Mouse (Mus musculus) midbrain, embryonic 12.5 days (tissue): Measurements from ENCODE around the gene Thsd4. TPM values are rescaled to one million over a fixed set of nuclear protein-coding genes. Genes with fewer than 3 reads are reported as not detected.

Source experiments
- ATAC-seq: fragments of 200-750 bp; cut with Nextera tagmentation; 2 replicates; pipeline ENCODE4 v1.8.0; 2017; ENCODE audit warnings: low read depth, moderate TSS enrichment, moderate library complexity; ENCODE audit not compliant: low FRiP score
- H3K27ac ChIP-seq: fragments of 300-500 bp; sonication (generic); replicated peaks from 2 replicates; pipeline ENCODE4 v1.5.1; 2016; ENCODE audit warnings: mild to moderate bottlenecking
- H3K27me3 ChIP-seq: fragments of 300-500 bp; sonication (generic); 2 replicates; pipeline ENCODE4 v1.6.1; 2016; ENCODE audit warnings: mild to moderate bottlenecking
- H3K36me3 ChIP-seq: fragments of 300-500 bp; sonication (generic); 2 replicates; pipeline ENCODE4 v1.6.1; 2016
- H3K4me1 ChIP-seq: fragments of 300-500 bp; sonication (generic); 2 replicates; pipeline ENCODE4 v1.6.1; 2016
- H3K4me2 ChIP-seq: fragments of 300-500 bp; sonication (generic); replicated peaks from 2 replicates; pipeline ENCODE4 v1.6.1; 2016; ENCODE audit warnings: mild to moderate bottlenecking, moderate library complexity
- H3K4me3 ChIP-seq: fragments of 300-500 bp; sonication (generic); 2 replicates; pipeline ENCODE4 v1.5.1; 2016; ENCODE audit warnings: mild to moderate bottlenecking
- H3K9ac ChIP-seq: fragments of 300-500 bp; sonication (generic); replicated peaks from 2 replicates; pipeline ENCODE4 v1.6.1; 2016; ENCODE audit warnings: mild to moderate bottlenecking, moderate library complexity
- H3K9me3 ChIP-seq: fragments of 300-500 bp; sonication (generic); 2 replicates; pipeline ENCODE4 v1.6.1; 2016; ENCODE audit warnings: mild to moderate bottlenecking
- WGBS: fragments of 180-500 bp; shearing (Covaris S2); methylation state at CpG from one replicate; pipeline ENCODE4 v1.1.7; 2016; 5-methylcytosine and 5-hydroxymethylcytosine counted together
- polyA plus RNA-seq: library from polyadenylated mRNA; unstranded; fragments of >200 nt; fragmentation: Nextera tagmentation; extraction: Ambion mirVana; gene quantifications from 2 replicates; pipeline ENCODE4 v1.2.1, GENCODE M21; 2016

Thsd4 gene
- polyA plus RNA-seq, 1 experiment from 2014 or later, result 12.8 TPM

DNA sequence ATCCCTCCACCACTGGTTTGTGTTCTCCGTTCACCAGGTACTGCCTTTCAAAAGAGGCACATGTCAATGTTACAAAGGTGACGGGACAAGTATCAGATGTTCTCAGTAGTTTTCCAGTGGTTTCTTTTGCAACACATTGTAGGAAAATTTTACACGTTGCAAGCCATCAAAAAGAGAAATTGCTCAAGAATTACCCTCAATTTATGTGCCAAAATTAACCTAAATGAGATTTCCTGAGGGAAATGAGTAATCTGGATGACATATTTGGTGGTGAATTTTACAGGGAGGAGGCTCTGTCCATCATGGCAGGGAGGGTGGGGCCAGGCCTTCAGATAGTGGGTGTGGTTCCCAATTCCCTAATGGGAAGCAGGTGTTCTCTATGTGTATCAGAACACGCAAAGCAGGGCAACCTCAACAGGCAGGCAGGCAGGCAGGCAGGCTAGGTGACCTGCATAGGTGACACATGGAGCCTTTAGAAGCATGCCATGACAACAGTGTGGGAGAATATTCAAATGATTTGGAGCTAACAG lies 458.6 kb downstream of the Thsd4 start:
- Histone ChIP-seq H3K9ac (no peak overlapping the region), H3K4me2 (no peak overlapping the region), H3K27ac (no peak overlapping the region), H3K4me1 (no peaks in the 10 kb centered on the region), H3K9me3 (no peaks in the 10 kb centered on the region), H3K4me3 (no peak overlapping the region), H3K36me3 (no peaks in the 10 kb centered on the region), H3K27me3 (no peaks in the 10 kb centered on the region)
- ATAC-seq, result no peak
- WGBS, result 85% methylated on average over 4 of the region's 4 CpGs

DNA sequence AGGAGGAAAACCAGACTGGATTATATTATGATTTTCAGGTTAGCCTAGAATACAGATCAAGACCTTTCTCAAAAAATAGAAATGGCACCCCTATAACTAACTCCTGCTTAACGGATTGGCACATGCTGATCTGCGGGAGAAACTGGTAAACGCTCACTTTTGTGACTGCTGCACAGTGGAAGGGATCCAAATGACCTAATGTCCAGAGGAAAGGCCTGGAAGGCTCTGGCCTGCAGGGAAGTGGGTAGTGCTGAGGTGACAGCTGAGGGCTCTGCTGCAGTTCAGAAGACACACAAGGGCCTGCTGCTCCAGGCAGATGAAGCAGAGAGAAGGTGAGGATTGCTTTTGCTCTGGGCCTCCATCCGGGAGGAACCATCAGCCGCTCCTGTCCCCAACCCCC lies 465.7 kb downstream of the Thsd4 start:
- no peak overlapping the region for H3K9ac ChIP-seq
- no peaks in the 10 kb centered on the region for H3K36me3 ChIP-seq
- 93% methylated on average over 5 of the region's 5 CpGs for WGBS
- H3K27ac ChIP-seq, result no peak overlapping the region
- no peaks in the 10 kb centered on the region for H3K9me3 ChIP-seq
- no peak overlapping the region for H3K4me2 ChIP-seq
- no peaks in the 10 kb centered on the region for H3K27me3 ChIP-seq
- no peaks in the 10 kb centered on the region for H3K4me1 ChIP-seq
- no peak for ATAC-seq
- no peak overlapping the region for H3K4me3 ChIP-seq

DNA sequence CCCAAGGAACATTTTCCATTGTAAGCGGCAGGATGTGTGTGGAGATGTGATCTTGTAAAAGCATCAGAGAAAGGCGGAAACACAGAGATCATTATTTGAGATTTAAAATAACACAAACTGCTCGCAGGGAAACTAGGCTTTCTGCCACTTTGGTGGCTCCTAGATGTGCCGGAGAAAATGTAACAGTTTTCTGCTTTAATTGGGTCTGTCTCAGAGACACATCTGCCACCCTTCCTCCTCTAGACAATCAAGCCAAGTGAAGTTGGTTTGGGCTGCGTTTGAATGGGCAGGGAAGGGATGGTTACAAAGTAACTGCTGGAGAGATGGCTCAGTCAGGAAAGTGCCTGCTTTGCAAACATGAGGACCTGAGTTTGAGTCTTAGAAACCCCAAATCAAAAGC lies 466.9 kb downstream of the Thsd4 start:
- Histone ChIP-seq H3K36me3 (no peaks in the 10 kb centered on the region), H3K9ac (no peak overlapping the region), H3K4me1 (no peaks in the 10 kb centered on the region), H3K27me3 (no peaks in the 10 kb centered on the region), H3K9me3 (no peaks in the 10 kb centered on the region), H3K27ac (no peak overlapping the region), H3K4me2 (no peak overlapping the region), H3K4me3 (no peak overlapping the region)
- no peak for ATAC-seq
- WGBS, result 78% methylated on average over 5 of the region's 5 CpGs

DNA sequence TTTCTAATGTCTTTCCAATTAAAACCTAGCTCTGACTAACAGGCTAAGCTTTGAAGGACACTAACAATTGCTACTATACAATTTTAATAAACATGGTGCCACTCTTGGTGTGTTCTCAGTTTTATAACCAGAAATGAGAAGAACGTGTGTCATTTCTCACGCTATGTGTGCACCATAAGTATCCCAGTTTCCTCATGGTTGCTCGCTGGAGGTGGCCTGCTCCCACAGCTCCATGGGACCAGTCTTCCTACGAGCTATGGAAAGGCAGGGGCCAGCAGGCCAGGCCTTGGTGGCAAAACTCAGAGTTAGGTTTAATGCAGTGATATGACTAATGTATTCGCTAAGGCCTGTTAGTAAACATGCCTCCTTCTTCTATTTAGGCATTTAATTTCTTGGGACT lies 468.7 kb downstream of the Thsd4 start:
- no peak for ATAC-seq
- H3K4me3 ChIP-seq, result no peak overlapping the region
- WGBS, result 91% methylated on average over 5 of the region's 5 CpGs

GRCm38 (mm10) chr9:60052415-60052814 lies 469.4 kb downstream of the Thsd4 start:
- no peaks in the 10 kb centered on the region for H3K27me3 ChIP-seq
- no peaks in the 10 kb centered on the region for H3K4me1 ChIP-seq
- no peak overlapping the region for H3K4me3 ChIP-seq
- no peaks in the 10 kb centered on the region for H3K9me3 ChIP-seq
- no peak overlapping the region for H3K4me2 ChIP-seq
- no peak for ATAC-seq
- no peaks in the 10 kb centered on the region for H3K36me3 ChIP-seq
- 73% methylated on average over 4 of the region's 4 CpGs for WGBS
- H3K9ac ChIP-seq, result no peak overlapping the region
- H3K27ac ChIP-seq, result no peak overlapping the region

More for the DNA sequence above, 468.7 kb downstream of the Thsd4 start:
- no peak overlapping the region for H3K9ac ChIP-seq
- H3K4me2 ChIP-seq, result no peak overlapping the region
- no peaks in the 10 kb centered on the region for H3K36me3 ChIP-seq
- no peaks in the 10 kb centered on the region for H3K9me3 ChIP-seq
- H3K27me3 ChIP-seq, result no peaks in the 10 kb centered on the region
- no peak overlapping the region for H3K27ac ChIP-seq
- H3K4me1 ChIP-seq, result no peaks in the 10 kb centered on the region

GRCm38 (mm10) chr9:60043175-60043574 lies 478.7 kb downstream of the Thsd4 start:
- H3K36me3 ChIP-seq, result no peaks in the 10 kb centered on the region

DNA sequence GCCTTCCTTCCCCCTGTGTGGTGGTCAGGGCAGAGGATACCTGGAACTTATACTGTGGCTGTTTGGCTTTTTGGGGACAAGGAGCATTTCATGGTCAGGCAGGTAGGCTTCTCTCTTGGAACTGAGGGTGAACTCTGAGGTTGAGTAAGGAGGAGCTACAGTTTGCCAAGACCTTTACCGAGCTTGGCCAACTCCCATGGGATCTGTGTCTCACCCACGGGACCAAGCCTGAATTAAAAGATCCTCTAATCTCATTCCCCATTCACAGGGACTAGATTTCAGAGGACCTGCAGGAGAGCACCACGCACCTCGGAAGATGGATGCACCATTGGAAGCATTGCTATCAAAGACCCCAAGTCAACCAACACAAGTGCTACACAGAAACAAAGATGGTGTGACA lies 487.0 kb downstream of the Thsd4 start:
- Histone ChIP-seq H3K27me3 (no peaks in the 10 kb centered on the region), H3K27ac (no peak overlapping the region), H3K9me3 (no peaks in the 10 kb centered on the region), H3K4me3 (no peak overlapping the region), H3K4me1 (no peaks in the 10 kb centered on the region), H3K36me3 (no peaks in the 10 kb centered on the region), H3K9ac (no peak overlapping the region), H3K4me2 (no peak overlapping the region)
- 90% methylated on average over 4 of the region's 4 CpGs for WGBS
- no peak for ATAC-seq

More at GRCm38 (mm10) chr9:60043175-60043574, 478.7 kb downstream of the Thsd4 start:
- H3K4me1 ChIP-seq, result no peaks in the 10 kb centered on the region
- no peak overlapping the region for H3K9ac ChIP-seq
- no peak overlapping the region for H3K27ac ChIP-seq
- H3K27me3 ChIP-seq, result no peaks in the 10 kb centered on the region
- no peak overlapping the region for H3K4me2 ChIP-seq
- no peak for ATAC-seq
- 0 out of 2 replicates have a peak, but pooled peaks cover 3% of the 10 kb centered on the region for H3K9me3 ChIP-seq
- H3K4me3 ChIP-seq, result no peak overlapping the region
- WGBS, result 94% methylated on average over 1 of the region's 1 CpGs

DNA sequence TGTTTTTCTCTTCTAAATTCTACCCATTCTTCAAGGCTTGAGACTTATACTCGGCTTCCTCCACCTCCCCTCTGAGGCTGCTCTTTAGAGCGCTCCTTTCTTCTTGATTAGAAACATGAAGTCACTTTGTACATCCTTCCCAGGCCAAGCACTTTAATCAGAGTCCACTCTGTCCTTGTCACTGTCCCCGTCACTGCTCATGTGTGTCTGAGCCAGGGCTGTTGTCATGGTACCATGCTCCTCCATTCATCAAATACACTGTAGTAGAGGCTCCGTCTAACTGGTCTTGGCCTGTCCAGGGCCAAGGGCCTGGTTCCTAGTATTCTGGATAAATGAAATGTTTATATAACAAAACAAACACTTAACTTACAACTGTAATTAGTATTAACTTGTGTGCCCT lies 494.6 kb downstream of the Thsd4 start:
- Histone ChIP-seq H3K4me2 (no peak overlapping the region), H3K27me3 (peaks cover 6% of the 10 kb centered on the region; the same call in 1 of the 2 replicates), H3K9ac (no peak overlapping the region), H3K36me3 (no peaks in the 10 kb centered on the region), H3K4me3 (no peak overlapping the region), H3K9me3 (no peaks in the 10 kb centered on the region), H3K4me1 (peaks cover 20% of the 10 kb centered on the region), H3K27ac (no peak overlapping the region)
- ATAC-seq, result no peak
- WGBS, result 73% methylated on average over 4 of the region's 4 CpGs

DNA sequence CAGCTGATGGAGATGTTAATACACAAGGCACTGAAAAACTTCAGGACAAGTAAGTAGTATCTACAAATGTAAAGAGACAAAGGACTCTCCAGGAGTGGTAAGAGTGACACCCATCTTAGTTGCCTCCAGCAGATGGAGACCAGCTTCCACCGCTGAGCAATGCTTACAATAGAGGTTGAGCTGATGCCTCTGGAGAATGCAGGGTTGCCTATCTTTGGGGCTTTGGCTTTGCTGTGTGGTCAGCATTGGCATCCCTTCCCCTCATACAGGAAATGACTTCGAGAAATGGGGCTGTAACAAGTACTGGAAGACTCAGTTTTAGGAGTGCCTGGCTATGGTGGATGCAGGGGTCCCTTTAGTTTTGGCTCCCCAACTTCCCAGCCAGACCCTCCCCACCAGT lies 495.1 kb downstream of the Thsd4 start:
- Histone ChIP-seq H3K27ac (no peak overlapping the region), H3K4me3 (no peak overlapping the region), H3K9ac (no peak overlapping the region), H3K9me3 (no peaks in the 10 kb centered on the region), H3K36me3 (no peaks in the 10 kb centered on the region), H3K4me1 (peaks cover 20% of the 10 kb centered on the region), H3K4me2 (no peak overlapping the region), H3K27me3 (peaks cover 6% of the 10 kb centered on the region; the same call in 1 of the 2 replicates)
- no peak for ATAC-seq
- WGBS, result 89% methylated on average over 2 of the region's 2 CpGs

DNA sequence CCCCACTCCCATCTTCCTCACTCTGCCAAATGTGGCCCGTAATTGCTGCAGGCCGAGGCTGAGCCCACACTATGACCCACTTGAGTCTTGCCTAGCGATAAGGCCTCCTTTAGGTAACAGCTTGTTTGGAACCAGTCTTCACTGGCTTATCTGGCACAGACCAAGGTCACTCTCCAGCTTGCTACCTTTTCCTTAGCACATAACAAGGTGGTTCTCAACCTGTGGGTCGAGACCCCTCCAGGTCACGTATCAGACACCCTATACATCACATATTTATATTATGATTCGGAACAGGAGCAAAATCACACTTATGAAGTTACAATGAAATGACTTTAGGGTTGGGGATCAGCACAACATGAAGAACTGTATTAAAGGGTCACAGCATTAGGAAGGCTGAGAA lies 495.9 kb downstream of the Thsd4 start:
- Histone ChIP-seq H3K9me3 (no peaks in the 10 kb centered on the region), H3K4me3 (no peak overlapping the region), H3K4me1 (peaks cover 20% of the 10 kb centered on the region), H3K27me3 (peaks cover 6% of the 10 kb centered on the region; the same call in 1 of the 2 replicates), H3K9ac (no peak overlapping the region), H3K27ac (no peak overlapping the region), H3K4me2 (no peak overlapping the region), H3K36me3 (no peaks in the 10 kb centered on the region)
- 87% methylated on average over 6 of the region's 6 CpGs for WGBS
- ATAC-seq, result no peak

DNA sequence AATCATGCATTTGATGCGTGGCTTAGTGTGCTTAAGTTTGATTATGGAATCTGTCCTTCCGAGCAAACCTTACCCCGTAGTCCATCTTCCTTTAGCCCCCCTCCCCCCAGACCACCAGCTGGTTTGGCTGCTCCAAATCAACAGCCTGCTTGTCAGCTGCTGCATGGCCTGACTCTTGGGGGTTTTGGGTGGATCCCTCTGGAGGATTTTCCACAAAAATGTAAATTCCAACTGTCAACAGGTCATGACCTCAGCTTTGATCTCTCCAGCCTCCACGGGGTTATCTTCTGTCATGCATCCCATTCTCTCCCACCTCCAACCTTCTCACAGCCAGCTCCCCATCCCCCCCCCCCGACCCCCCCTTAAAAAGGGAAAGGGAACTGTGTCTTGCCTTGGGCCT lies 496.9 kb downstream of the Thsd4 start:
- Histone ChIP-seq H3K27ac (no peak overlapping the region), H3K27me3 (peaks cover 6% of the 10 kb centered on the region; the same call in 1 of the 2 replicates), H3K4me2 (no peak overlapping the region), H3K4me1 (peaks cover 20% of the 10 kb centered on the region), H3K36me3 (no peaks in the 10 kb centered on the region), H3K4me3 (no peak overlapping the region), H3K9me3 (no peaks in the 10 kb centered on the region), H3K9ac (no peak overlapping the region)
- WGBS, result 6% methylated on average over 4 of the region's 5 CpGs
- 0 out of 2 replicates have a peak, but pooled peaks have one; percentile 19 for ATAC-seq

GRCm38 (mm10) chr9:60024545-60024944 lies 497.3 kb downstream of the Thsd4 start:
- Histone ChIP-seq H3K36me3 (no peaks in the 10 kb centered on the region), H3K9ac (no peak overlapping the region), H3K9me3 (no peaks in the 10 kb centered on the region), H3K4me3 (no peak overlapping the region), H3K27me3 (peaks cover 6% of the 10 kb centered on the region; the same call in 1 of the 2 replicates), H3K4me1 (peaks cover 20% of the 10 kb centered on the region), H3K4me2 (no peak overlapping the region), H3K27ac (no peak overlapping the region)
- 17% methylated on average over 5 of the region's 5 CpGs for WGBS
- ATAC-seq, result no peak

DNA sequence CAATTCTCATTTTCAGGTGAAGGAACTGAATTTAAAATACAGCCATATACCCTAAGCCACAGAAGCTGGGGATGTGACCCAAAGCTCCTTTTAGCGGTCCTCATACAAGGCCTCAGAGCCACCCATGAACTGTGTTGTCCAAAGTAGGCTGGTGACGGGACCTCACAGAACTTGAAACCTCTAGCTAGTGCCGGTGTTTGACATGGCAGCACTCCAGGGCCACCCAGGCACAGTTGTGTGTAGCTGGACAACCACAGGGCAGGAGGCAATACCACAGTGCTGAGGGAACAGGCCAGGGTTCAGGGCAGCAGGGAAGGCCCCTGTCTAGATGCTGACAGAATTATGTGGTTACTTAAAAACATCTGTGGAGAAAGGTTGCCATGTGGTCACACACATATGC lies 499.5 kb downstream of the Thsd4 start:
- Histone ChIP-seq H3K27ac (no peak overlapping the region), H3K27me3 (peaks cover 6% of the 10 kb centered on the region; the same call in 1 of the 2 replicates), H3K9ac (no peak overlapping the region), H3K4me1 (peaks cover 20% of the 10 kb centered on the region), H3K4me3 (no peak overlapping the region), H3K4me2 (no peak overlapping the region), H3K9me3 (no peaks in the 10 kb centered on the region), H3K36me3 (no peaks in the 10 kb centered on the region)
- 75% methylated on average over 3 of the region's 3 CpGs for WGBS
- no peak for ATAC-seq
